Comparison of ENCODE assay signal across 8 mouse cellular contexts in the genomic region with DNA sequence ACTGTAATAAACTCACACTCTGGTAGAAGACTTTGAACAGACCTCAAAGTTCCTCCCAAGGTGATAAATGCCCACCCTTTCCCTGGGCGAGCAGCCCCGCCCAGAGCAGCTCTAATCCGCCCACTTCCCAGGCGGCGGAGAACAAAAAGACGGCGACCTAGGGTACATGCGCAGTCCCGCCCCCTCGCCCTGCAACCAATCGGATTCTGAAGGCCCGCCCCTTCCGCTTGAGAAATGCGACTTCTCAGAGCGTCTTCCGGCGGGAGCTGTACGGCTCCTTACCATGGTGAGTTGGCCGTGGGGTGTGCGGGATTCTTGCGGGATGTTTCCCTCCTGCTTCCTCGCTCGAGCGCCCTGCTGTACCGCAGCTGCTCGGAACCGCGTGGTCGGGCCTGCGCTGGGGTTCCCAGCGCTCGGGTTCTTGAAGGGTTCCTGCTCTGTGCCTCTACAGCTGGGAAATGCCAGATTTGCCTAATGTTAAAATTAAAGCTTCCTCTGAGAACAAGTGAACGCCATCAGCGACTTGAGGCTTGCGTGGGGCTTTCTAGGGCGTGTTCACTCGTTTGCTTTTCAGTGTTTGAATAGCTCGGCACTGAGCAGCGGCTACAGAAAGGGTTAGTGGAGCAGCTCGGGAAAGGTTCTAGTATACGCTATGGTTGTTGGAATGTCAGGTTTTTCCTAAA. TPM values are rescaled to one million over a fixed set of nuclear protein-coding genes. Genes with fewer than 3 reads are reported as not detected.
DNase-seq lines count a peak whose midpoint lies in the region; ATAC-seq and TF ChIP-seq lines count a peak whose summit lies in the region.

A gene (plus strand): TSS at position 226 of the 683 bp plus-strand sequence.

- H3K4me3 ChIP-seq in heart, embryonic 12.5 days = peak within 1 kb of the TSS; percentile 83
- H3K4me3 ChIP-seq in kidney, postnatal 0 days (replicated peaks; ENCODE audit: low read depth, low read length) = peak within 1 kb of the TSS; percentile 80
- H3K4me3 ChIP-seq in liver, embryonic 11.5 days (ENCODE audit: low read depth, low read length) = peak within 1 kb of the TSS; percentile 77
- H3K4me3 ChIP-seq in stomach, embryonic 14.5 days (ENCODE audit: low read depth, low read length) = peak within 1 kb of the TSS; percentile 81

- H3K9ac ChIP-seq in heart, embryonic 12.5 days = peak within 1 kb of the TSS; percentile 90
- H3K9ac ChIP-seq in kidney, postnatal 0 days (ENCODE audit: low read depth, low read length) = peak within 1 kb of the TSS; percentile 83
- H3K9ac ChIP-seq in liver, embryonic 11.5 days (ENCODE audit: low read depth, low read length) = peak within 1 kb of the TSS; percentile 88
- H3K9ac ChIP-seq in stomach, embryonic 14.5 days (replicated peaks; ENCODE audit: low read depth, low read length) = peak within 1 kb of the TSS; percentile 67

- no peaks in the 10 kb centered on the region for H3K27me3 ChIP-seq in heart, embryonic 12.5 days (replicated peaks)
- no peaks in the 10 kb centered on the region for H3K27me3 ChIP-seq in kidney, postnatal 0 days (ENCODE audit: insufficient read depth, low read length)
- no peaks in the 10 kb centered on the region for H3K27me3 ChIP-seq in liver, embryonic 11.5 days (replicated peaks; ENCODE audit: control insufficient read depth, insufficient read depth, low read length)
- no peaks in the 10 kb centered on the region for H3K27me3 ChIP-seq in stomach, embryonic 14.5 days (ENCODE audit: control insufficient read depth, insufficient read depth, low read length)

- DNase-seq in CD4-positive helper T cell, adult 2 months (ENCODE audit: low read depth, low spot score) = peak; percentile 96
- peak; percentile 92 for DNase-seq in brain, embryonic 18.5 days (ENCODE audit: low read depth, low spot score)
- DNase-seq in kidney, postnatal 0 days (ENCODE audit: low spot score) = peak; percentile 98
- DNase-seq in liver, embryonic 11.5 days (ENCODE audit: low spot score) = peak; percentile 91
- peak; percentile 97 for DNase-seq in naive thymus-derived CD4-positive, alpha-beta T cell, adult 2 months (ENCODE audit: low read depth)

- TF ChIP-seq CTCF in kidney, postnatal 0 days (IDR thresholded peaks at IDR 0.05; ENCODE audit: low read depth) = no peak

- peaks cover 9% of the 10 kb centered on the region for H3K4me1 ChIP-seq in heart, embryonic 12.5 days (replicated peaks)
- 0 out of 2 replicates have a peak, but pooled peaks cover 2% of the 10 kb centered on the region for H3K4me1 ChIP-seq in kidney, postnatal 0 days (replicated peaks; ENCODE audit: insufficient read depth, low read length)
- H3K4me1 ChIP-seq in liver, embryonic 11.5 days (replicated peaks; ENCODE audit: control insufficient read depth, insufficient read depth, low read length) = peaks cover 5% of the 10 kb centered on the region
- 0 out of 2 replicates have a peak, but pooled peaks cover 4% of the 10 kb centered on the region for H3K4me1 ChIP-seq in stomach, embryonic 14.5 days (ENCODE audit: control insufficient read depth, insufficient read depth, low read length)

- no peaks in the 10 kb centered on the region for H3K36me3 ChIP-seq in heart, embryonic 12.5 days
- no peaks in the 10 kb centered on the region for H3K36me3 ChIP-seq in kidney, postnatal 0 days (ENCODE audit: insufficient read depth, low read length)
- no peaks in the 10 kb centered on the region for H3K36me3 ChIP-seq in liver, embryonic 11.5 days (ENCODE audit: control insufficient read depth, insufficient read depth, low read length)
- no peaks in the 10 kb centered on the region for H3K36me3 ChIP-seq in stomach, embryonic 14.5 days (ENCODE audit: control insufficient read depth, insufficient read depth, low read length)

- H3K9me3 ChIP-seq in heart, embryonic 12.5 days (replicated peaks) = no peaks in the 10 kb centered on the region
- no peaks in the 10 kb centered on the region for H3K9me3 ChIP-seq in kidney, postnatal 0 days (replicated peaks; ENCODE audit: low read length)
- no peaks in the 10 kb centered on the region for H3K9me3 ChIP-seq in liver, embryonic 11.5 days (ENCODE audit: control insufficient read depth, low read length)
- H3K9me3 ChIP-seq in stomach, embryonic 14.5 days (ENCODE audit: control insufficient read depth, low read depth, low read length) = no peaks in the 10 kb centered on the region

- WGBS in heart, embryonic 12.5 days = under 1% methylated on average over 41 of the region's 41 CpGs
- WGBS in kidney, postnatal 0 days = under 1% methylated on average over 41 of the region's 41 CpGs
- WGBS in liver, embryonic 11.5 days = under 1% methylated on average over 41 of the region's 41 CpGs
- under 1% methylated on average over 41 of the region's 41 CpGs for WGBS in stomach, embryonic 14.5 days

- peak within 1 kb of the TSS; percentile 74 for H3K4me2 ChIP-seq in heart, embryonic 12.5 days
- H3K4me2 ChIP-seq in kidney, postnatal 0 days (ENCODE audit: low read length) = peak within 1 kb of the TSS; percentile 61
- H3K4me2 ChIP-seq in liver, embryonic 11.5 days = peak within 1 kb of the TSS; percentile 76
- H3K4me2 ChIP-seq in stomach, embryonic 14.5 days (replicated peaks; ENCODE audit: low read depth, low read length) = peak within 1 kb of the TSS; percentile 55

- ATAC-seq in erythroid progenitor cell, adult 5-6 weeks (replicated peaks; ENCODE audit: low FRiP score, poor library complexity, severe bottlenecking) = peak; percentile 99
- ATAC-seq in heart, embryonic 12.5 days (ENCODE audit: insufficient number of reproducible peaks, low FRiP score) = peak; percentile 99
- peak; percentile 98 for ATAC-seq in kidney, postnatal 0 days (replicated peaks; ENCODE audit: low FRiP score, low read depth)
- peak; percentile 99 for ATAC-seq in liver, embryonic 11.5 days (replicated peaks; ENCODE audit: low FRiP score)
- ATAC-seq in stomach, embryonic 14.5 days (ENCODE audit: insufficient number of reproducible peaks, insufficient read depth, low FRiP score, low read depth) = peak; percentile 99

- peak within 1 kb of the TSS; percentile 81 for H3K27ac ChIP-seq in heart, embryonic 12.5 days (ENCODE audit: poor library complexity, severe bottlenecking)
- H3K27ac ChIP-seq in kidney, postnatal 0 days = peak within 1 kb of the TSS; percentile 92
- peak within 1 kb of the TSS; percentile 77 for H3K27ac ChIP-seq in liver, embryonic 11.5 days (ENCODE audit: low read depth, low read length)
- peak within 1 kb of the TSS; percentile 88 for H3K27ac ChIP-seq in stomach, embryonic 14.5 days (ENCODE audit: low read length)

RNA-seq across cellular contexts. Expression of the gene that starts here (rescaled TPM):
- 9.7 and 34.8 TPM in 2 replicates for total RNA-seq in erythroid progenitor cell, adult 5-6 weeks (2015; ENCODE audit: low replicate concordance)
- total RNA-seq in erythroid progenitor cell, adult 5-6 weeks (2017; ENCODE audit: low replicate concordance) = 2.4 and 10.7 TPM in 2 replicates
- polyA plus RNA-seq in heart, embryonic 12.5 days (2016; fragmentation: Nextera tagmentation; extraction: Ambion mirVana) = 22.2 and 27.3 TPM in 2 replicates
- 39.0 and 42.3 TPM in 2 replicates for polyA plus RNA-seq in kidney, postnatal 0 days (2015; fragmentation: Nextera tagmentation; extraction: Ambion mirVana)
- 35.1 and 37.9 TPM in 2 replicates for polyA plus RNA-seq in liver, embryonic 11.5 days (2014; fragmentation: Nextera tagmentation; extraction: Ambion mirVana)
- polyA plus RNA-seq in stomach, embryonic 14.5 days (2014; fragmentation: Nextera tagmentation; extraction: Ambion mirVana) = 39.4 and 41.7 TPM in 2 replicates

Comparison
In these comparisons a context has a peak if more than half of its experiments do, and no peak if none do; other contexts are left out.
1. Peak in every context shown above with its lines: DNase-seq, ATAC-seq, H3K4me3 ChIP-seq and H3K27ac ChIP-seq.